Mouse (Mus musculus): ENCODE measurements at regions not wholly inside any gene's neighbourhood (a gene's known extent, or its start where the extent isn't known, plus 50 kb on each side); places are given as distances from the start of the nearest gene placed in this dataset.

- no peak for TF ChIP-seq CTCF (conservative IDR thresholded peaks at IDR 0.05; ENCODE audit: insufficient read depth, insufficient read length, low read depth, low read length)
- no peak for TF ChIP-seq POLR2A (IDR thresholded peaks at IDR 0.05; ENCODE audit: low read depth, low read length)
Observed at GRCm38 (mm10) chr14:72865531-72865930, 155.7 kb upstream of the Fndc3a start.

All from kidney, adult 2 months (tissue).